In genomic region chr12:40464282-40464681, GRCm38 (mm10) we compare ENCODE assay signal across 9 mouse cellular contexts. TPM values are rescaled to one million over a fixed set of nuclear protein-coding genes. Genes with fewer than 3 reads are reported as not detected.
A peak's percentile ranks its signal among the peaks of the same experiment; 100 is the strongest.
DNase-seq lines count a peak whose midpoint lies in the region; ATAC-seq and TF ChIP-seq lines count a peak whose summit lies in the region.
"Had no signal": no experiment of that assay in that cellular context is flagged by ENCODE, and none has a peak within 500 bp of the region (broad histone marks: within the 10 kb centered on the region; RNA-seq: fewer than 3 reads in every experiment).

No protein-coding gene starts in this region.

- no peak overlapping the region for H3K9ac ChIP-seq in lung, embryonic 16.5 days (ENCODE audit: low read length)
- no peak overlapping the region for H3K9ac ChIP-seq in heart, postnatal 0 days (replicated peaks; ENCODE audit: low read depth, low read length)
- no peak overlapping the region for H3K9ac ChIP-seq in liver, postnatal 0 days (replicated peaks)
- H3K9ac ChIP-seq: limb, embryonic 12.5 days had no signal

- no peaks in the 10 kb centered on the region for H3K9me3 ChIP-seq in lung, embryonic 16.5 days (ENCODE audit: control insufficient read depth, low read length)
- H3K9me3 ChIP-seq in heart, postnatal 0 days (replicated peaks; ENCODE audit: control insufficient read depth, low read length) = no peaks in the 10 kb centered on the region
- no peaks in the 10 kb centered on the region for H3K9me3 ChIP-seq in liver, postnatal 0 days (ENCODE audit: low read length)
- H3K9me3 ChIP-seq: limb, embryonic 12.5 days had no signal

- no peak for TF ChIP-seq EP300 in heart, postnatal 0 days (IDR thresholded peaks at IDR 0.05; ENCODE audit: low read depth)
- no peak for TF ChIP-seq EP300 in liver, postnatal 0 days (IDR thresholded peaks at IDR 0.05; ENCODE audit: low read depth)

- no peak for TF ChIP-seq POLR2A in lung, adult 2 months (IDR thresholded peaks at IDR 0.05; ENCODE audit: borderline replicate concordance, extremely low read depth, low read depth, low read length)
- no peak for TF ChIP-seq POLR2A in cortical plate, adult 2 months (IDR thresholded peaks at IDR 0.05; ENCODE audit: extremely low read depth, insufficient read depth, low read length)

- no peak overlapping the region for H3K4me3 ChIP-seq in lung, embryonic 16.5 days (ENCODE audit: low read length)
- H3K4me3 ChIP-seq in lung, adult 2 months (replicated peaks; ENCODE audit: extremely low read depth, low read depth, low read length) = no peak overlapping the region
- H3K4me3 ChIP-seq in cortical plate, adult 2 months (ENCODE audit: insufficient read depth, low read length) = no peak overlapping the region
- no peak overlapping the region for H3K4me3 ChIP-seq in heart, postnatal 0 days (ENCODE audit: low read depth, low read length)
- no peak overlapping the region for H3K4me3 ChIP-seq in liver, postnatal 0 days (ENCODE audit: low read depth, low read length)
- H3K4me3 ChIP-seq: limb, embryonic 12.5 days had no signal

- WGBS in lung, embryonic 16.5 days = 60% methylated on average over 6 of the region's 6 CpGs
- WGBS in lung, adult 2 months = 69% methylated on average over 6 of the region's 6 CpGs
- 58% methylated on average over 6 of the region's 6 CpGs for WGBS in heart, postnatal 0 days
- WGBS in liver, postnatal 0 days (ENCODE audit: insufficient replicate concordance) = 77% methylated on average over 6 of the region's 6 CpGs

- DNase-seq in lung, adult 2 months = no peak
- no peak for DNase-seq in heart, postnatal 0 days (ENCODE audit: low spot score)
- peak; percentile 16 for DNase-seq in neural tube, embryonic 10.5 days (ENCODE audit: extremely low spot score, low spot score)
- DNase-seq in kidney, postnatal 36 days = no peak
- no peak for DNase-seq in urinary bladder, postnatal 10 days (ENCODE audit: low spot score)
- DNase-seq in liver, postnatal 0 days = no peak

- TF ChIP-seq CTCF in lung, adult 2 months (IDR thresholded peaks at IDR 0.05; ENCODE audit: insufficient read depth, low read length) = no peak
- no peak for TF ChIP-seq CTCF in cortical plate, adult 2 months (IDR thresholded peaks at IDR 0.05; ENCODE audit: extremely low read depth, insufficient read depth, low read length)
- no peak for TF ChIP-seq CTCF in heart, postnatal 0 days (IDR thresholded peaks at IDR 0.05; ENCODE audit: low read depth)
- TF ChIP-seq CTCF in liver, postnatal 0 days (IDR thresholded peaks at IDR 0.05; ENCODE audit: low read depth) = no peak

- peaks cover 20% of the 10 kb centered on the region for H3K4me1 ChIP-seq in lung, embryonic 16.5 days (replicated peaks; ENCODE audit: control insufficient read depth, insufficient read depth, low read length)
- peaks cover 25% of the 10 kb centered on the region for H3K4me1 ChIP-seq in lung, adult 2 months (ENCODE audit: control insufficient read depth, insufficient read depth, low read length)
- H3K4me1 ChIP-seq in cortical plate, adult 2 months (ENCODE audit: control insufficient read depth, insufficient read depth, low read length) = peaks cover 13% of the 10 kb centered on the region
- H3K4me1 ChIP-seq in heart, postnatal 0 days (ENCODE audit: control insufficient read depth, insufficient read depth) = peaks cover 22% of the 10 kb centered on the region
- no peaks in the 10 kb centered on the region; the same call in 1 of the 2 replicates for H3K4me1 ChIP-seq in liver, postnatal 0 days (ENCODE audit: insufficient read depth)

- no peaks in the 10 kb centered on the region for H3K36me3 ChIP-seq in lung, embryonic 16.5 days (ENCODE audit: control insufficient read depth, insufficient read depth, low read length)
- H3K36me3 ChIP-seq in heart, postnatal 0 days (replicated peaks; ENCODE audit: control insufficient read depth, insufficient read depth, low read length) = no peaks in the 10 kb centered on the region
- H3K36me3 ChIP-seq in liver, postnatal 0 days (replicated peaks; ENCODE audit: insufficient read depth, low read length) = no peaks in the 10 kb centered on the region
- H3K36me3 ChIP-seq: limb, embryonic 12.5 days had no signal

- H3K4me2 ChIP-seq in lung, embryonic 16.5 days (ENCODE audit: low read depth, low read length) = peak overlapping the region; percentile 21; the same call in 1 of the 2 replicates
- no peak overlapping the region for H3K4me2 ChIP-seq in heart, postnatal 0 days (ENCODE audit: low read depth, low read length)
- H3K4me2 ChIP-seq in liver, postnatal 0 days (ENCODE audit: low read depth, low read length) = no peak overlapping the region
- H3K4me2 ChIP-seq: limb, embryonic 12.5 days had no signal

- ATAC-seq in lung, embryonic 16.5 days (ENCODE audit: low read depth) = peak; percentile 43
- ATAC-seq in heart, postnatal 0 days (ENCODE audit: insufficient read depth, low read depth) = no peak
- ATAC-seq in liver, postnatal 0 days = no peak

- H3K27me3 ChIP-seq in lung, embryonic 16.5 days (ENCODE audit: control insufficient read depth, insufficient read depth, low read depth, low read length) = no peaks in the 10 kb centered on the region
- H3K27me3 ChIP-seq in heart, postnatal 0 days (ENCODE audit: control insufficient read depth, insufficient read depth, low read length) = no peaks in the 10 kb centered on the region
- no peaks in the 10 kb centered on the region for H3K27me3 ChIP-seq in liver, postnatal 0 days (ENCODE audit: insufficient read depth, low read length)
- H3K27me3 ChIP-seq: limb, embryonic 12.5 days had no signal

- H3K27ac ChIP-seq in lung, embryonic 16.5 days (ENCODE audit: low read length) = no peak overlapping the region
- peak overlapping the region; percentile 69; the same call in 1 of the 2 replicates for H3K27ac ChIP-seq in cortical plate, adult 2 months (ENCODE audit: insufficient read depth, low read length)
- H3K27ac ChIP-seq in heart, postnatal 0 days (ENCODE audit: low read depth) = peak overlapping the region; percentile 46; the same call in 1 of the 2 replicates
- no peak overlapping the region for H3K27ac ChIP-seq in liver, postnatal 0 days (ENCODE audit: low read depth)
- H3K27ac ChIP-seq: limb, embryonic 12.5 days had no signal

RNA-seq across cellular contexts. Expression of gene Dock4, which starts 18.5 kb away (rescaled TPM):
- polyA plus RNA-seq in lung, embryonic 16.5 days (2015; fragmentation: Nextera tagmentation; extraction: Ambion mirVana) = 28.4 and 32.9 TPM in 2 replicates
- 19.7 and 21.9 TPM in 2 replicates for polyA plus RNA-seq in lung, adult 2 months (2012; rRNA removed)
- 41.2 and 45.0 TPM in 2 replicates for polyA plus RNA-seq in cortical plate, adult 2 months (2012; rRNA removed)
- 6.1 and 9.2 TPM in 2 replicates for total RNA-seq in heart, postnatal 0 days (2014; rRNA removed; ENCODE audit: low replicate concordance)
- polyA plus RNA-seq in heart, postnatal 0 days (2015; fragmentation: Nextera tagmentation; extraction: Ambion mirVana) = 4.2 and 4.4 TPM in 2 replicates
- polyA plus RNA-seq in liver, postnatal 0 days (2015; fragmentation: Nextera tagmentation; extraction: Ambion mirVana) = 1.3 and 1.4 TPM in 2 replicates

RNA-seq across cellular contexts. Expression of gene Zfp277, which starts 18.6 kb away (rescaled TPM):
- polyA plus RNA-seq in lung, embryonic 16.5 days (2015; fragmentation: Nextera tagmentation; extraction: Ambion mirVana) = 42.3 and 42.8 TPM in 2 replicates
- polyA plus RNA-seq in lung, adult 2 months (2012; rRNA removed) = 3.5 and 6.1 TPM in 2 replicates
- 18.1 and 19.4 TPM in 2 replicates for polyA plus RNA-seq in cortical plate, adult 2 months (2012; rRNA removed)
- total RNA-seq in heart, postnatal 0 days (2014; rRNA removed; ENCODE audit: low replicate concordance) = 17.9 and 23.4 TPM in 2 replicates
- 22.5 and 24.9 TPM in 2 replicates for polyA plus RNA-seq in heart, postnatal 0 days (2015; fragmentation: Nextera tagmentation; extraction: Ambion mirVana)
- polyA plus RNA-seq in liver, postnatal 0 days (2015; fragmentation: Nextera tagmentation; extraction: Ambion mirVana) = 7.9 and 8.3 TPM in 2 replicates

Comparison
In these comparisons a context has a peak if more than half of its experiments do, and no peak if none do; other contexts are left out.
1. H3K27ac ChIP-seq: peak in cortical plate, adult 2 months (single experiment) and heart, postnatal 0 days (single experiment); none in lung, embryonic 16.5 days (single experiment) and liver, postnatal 0 days (single experiment).